Mouse (Mus musculus) heart, adult 2 months (tissue): ENCODE data around the gene Tmem104. TPM values are rescaled to one million over a fixed set of nuclear protein-coding genes. Genes with fewer than 3 reads are reported as not detected.

ENCODE experiments used
- DNase-seq, 2 experiments: peaks; one replicate each; pipeline ENCODE4 v3.0.0; 2021
- H3K27ac ChIP-seq: fragments of 200-600 bp; 2 replicates; pipeline ENCODE4 v1.8.1; 2022
- H3K27me3 ChIP-seq: fragments of 200-500 bp; 2 replicates; pipeline ENCODE4 v1.6.1; 2012; ENCODE audit warnings: mild to moderate bottlenecking, low read length, inconsistent platforms, mixed read lengths; ENCODE audit not compliant: control insufficient read depth, insufficient read depth
- H3K36me3 ChIP-seq: fragments of 200-500 bp; 2 replicates; pipeline ENCODE4 v1.6.1; 2012; ENCODE audit warnings: low read length, inconsistent platforms; ENCODE audit not compliant: control insufficient read depth, insufficient read depth
- H3K4me1 ChIP-seq: fragments of 200-500 bp; 2 replicates; pipeline ENCODE4 v1.6.1; 2011; ENCODE audit warnings: low read length; ENCODE audit not compliant: control insufficient read depth, insufficient read depth
- H3K4me3 ChIP-seq: fragments of 200-600 bp; 2 replicates; pipeline ENCODE4 v1.8.1; 2022
- H3K79me2 ChIP-seq: fragments of 200-500 bp; replicated peaks from 2 replicates; pipeline ENCODE4 v1.6.1; 2012; ENCODE audit warnings: mild to moderate bottlenecking, inconsistent platforms, low read length, moderate library complexity, mixed read lengths; ENCODE audit not compliant: control insufficient read depth, insufficient read depth
- H3K9ac ChIP-seq: fragments of 200-500 bp; 2 replicates; pipeline ENCODE4 v1.6.1; 2012; ENCODE audit warnings: low read depth, mild to moderate bottlenecking, control low read depth, inconsistent platforms, low read length, mixed read lengths
- CTCF ChIP-seq: fragments of 200-600 bp; IDR thresholded peaks from 2 replicates; pipeline ENCODE4 v1.8.1; 2022; ENCODE audit warnings: antibody characterized with exemption, mild to moderate bottlenecking, moderate library complexity
- EP300 ChIP-seq: fragments of 200-500 bp; IDR thresholded peaks from 2 replicates; pipeline ENCODE4 v1.6.1; 2011; ENCODE audit warnings: low read depth, low read length, control low read depth; ENCODE audit not compliant: insufficient read depth
- POLR2A ChIP-seq: fragments of 200-500 bp; IDR thresholded peaks from 2 replicates; pipeline ENCODE4 v1.6.1; 2011; ENCODE audit warnings: mild to moderate bottlenecking, low read depth, low read length, control low read depth; ENCODE audit not compliant: insufficient read depth
- WGBS: fragments of 180-500 bp; shearing (Covaris S2); methylation state at CpG from one replicate; pipeline ENCODE4 v1.1.7; 2018; 5-methylcytosine and 5-hydroxymethylcytosine counted together
- intact Hi-C: fragments of 180-260 bp; cut with DNase I; formaldehyde crosslinking; loops from one replicate; pipeline ENCODE4 v1.15.1; 2025
- polyA plus RNA-seq: library from polyadenylated mRNA; depleted of rRNA; stranded (reverse); fragments of >200 nt; gene quantifications from 2 replicates; pipeline ENCODE4 v1.2.3, GENCODE M21; 2012
- total RNA-seq, 2 experiments: library from RNA; stranded (reverse); gene quantifications; 2 replicates each; pipeline ENCODE4 v1.2.3; 2021

The Tmem104 gene
- total and polyA plus RNA-seq, 3 experiments, result 8.8 to 11.6 (median 9.9) TPM

GRCm38 (mm10) chr11:115277604-115277975 lies 90.3 kb downstream of the Tmem104 start:
- TF ChIP-seq POLR2A (no peak), CTCF (no peak), EP300 (no peak)
- Histone ChIP-seq H3K4me3 (peak overlapping the region; percentile 66), H3K4me1 (peaks cover 1% of the 10 kb centered on the region), H3K79me2 (no peaks in the 10 kb centered on the region), H3K27ac (peak overlapping the region; percentile 90), H3K36me3 (no peaks in the 10 kb centered on the region), H3K27me3 (no peaks in the 10 kb centered on the region), H3K9ac (peak overlapping the region; percentile 67)
- 18% methylated on average over 7 of the region's 7 CpGs for WGBS
- intact Hi-C loops, result loop anchor here (5.0 kb wide), 1 partner anchor 135 kb away; no protein-coding TSS in a partner anchor
- DNase-seq, result no peak

DNA sequence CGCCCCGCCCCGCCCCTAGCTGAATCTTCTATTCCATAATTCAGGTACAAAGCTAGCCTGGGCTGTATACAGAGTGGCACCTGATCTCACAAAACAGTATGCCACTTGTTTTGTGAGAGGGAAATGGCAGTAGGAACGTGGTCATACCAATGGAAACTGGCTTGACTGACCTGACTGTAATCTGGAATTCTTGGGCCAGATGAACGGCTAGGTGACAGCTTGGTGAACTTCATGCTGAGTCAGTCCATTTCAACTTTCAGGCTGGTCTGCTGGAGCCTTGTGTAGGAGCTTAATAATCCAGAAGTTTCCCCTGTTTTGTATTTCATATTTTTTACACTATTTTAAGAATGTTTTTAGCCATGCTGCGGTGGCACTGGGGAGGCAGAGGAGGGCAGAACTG lies 90.9 kb downstream of the Tmem104 start:
- intact Hi-C loops, result loop anchor here (5.0 kb wide), 1 partner anchor 134 kb away; no protein-coding TSS in a partner anchor
- no peak for TF ChIP-seq CTCF
- TF ChIP-seq POLR2A, result no peak
- TF ChIP-seq EP300, result no peak
- no peak overlapping the region for H3K9ac ChIP-seq
- no peak for DNase-seq
- WGBS, result 77% methylated on average over 6 of the region's 6 CpGs
- H3K4me1 ChIP-seq, result peaks cover 1% of the 10 kb centered on the region
- no peaks in the 10 kb centered on the region for H3K79me2 ChIP-seq
- no peak overlapping the region for H3K4me3 ChIP-seq
- H3K36me3 ChIP-seq, result no peaks in the 10 kb centered on the region
- no peak overlapping the region for H3K27ac ChIP-seq
- no peaks in the 10 kb centered on the region for H3K27me3 ChIP-seq

GRCm38 (mm10) chr11:115279726-115280125 lies 92.4 kb downstream of the Tmem104 start:
- H3K36me3 ChIP-seq, result no peaks in the 10 kb centered on the region
- DNase-seq, result no peak
- no peak overlapping the region for H3K4me3 ChIP-seq
- H3K79me2 ChIP-seq, result no peaks in the 10 kb centered on the region
- 87% methylated on average over 1 of the region's 1 CpGs for WGBS
- no peak overlapping the region for H3K27ac ChIP-seq
- intact Hi-C loops, result loop anchor here (5.0 kb wide), 1 partner anchor 133 kb away; no protein-coding TSS in a partner anchor
- H3K4me1 ChIP-seq, result peaks cover 1% of the 10 kb centered on the region
- H3K27me3 ChIP-seq, result no peaks in the 10 kb centered on the region
- no peak overlapping the region for H3K9ac ChIP-seq
- TF ChIP-seq EP300, result no peak
- TF ChIP-seq CTCF, result no peak
- TF ChIP-seq POLR2A, result no peak

GRCm38 (mm10) chr11:115282295-115282694 lies 95.0 kb downstream of the Tmem104 start:
- no peaks in the 10 kb centered on the region for H3K79me2 ChIP-seq
- no peak overlapping the region for H3K9ac ChIP-seq
- WGBS, result 59% methylated on average over 8 of the region's 8 CpGs
- no peak overlapping the region for H3K4me3 ChIP-seq
- H3K36me3 ChIP-seq, result no peaks in the 10 kb centered on the region
- DNase-seq, result peak; percentile 52 to 65
- no peaks in the 10 kb centered on the region for H3K27me3 ChIP-seq
- TF ChIP-seq EP300 (no peak), CTCF (no peak), POLR2A (no peak)
- peaks cover 1% of the 10 kb centered on the region for H3K4me1 ChIP-seq
- peak overlapping the region; percentile 33 for H3K27ac ChIP-seq
- intact Hi-C loops, result no loop called here

GRCm38 (mm10) chr11:115282723-115283485 lies 95.6 kb downstream of the Tmem104 start:
- peak in 1 of 2 experiments; percentile 22 for DNase-seq
- no peak for TF ChIP-seq EP300
- TF ChIP-seq CTCF, result no peak
- no peak for TF ChIP-seq POLR2A
- Histone ChIP-seq H3K27me3 (no peaks in the 10 kb centered on the region), H3K4me3 (no peak overlapping the region), H3K79me2 (no peaks in the 10 kb centered on the region), H3K36me3 (no peaks in the 10 kb centered on the region), H3K9ac (no peak overlapping the region), H3K4me1 (peaks cover under 1% of the 10 kb centered on the region), H3K27ac (no peak overlapping the region; the same call in none of the 2 replicates)
- intact Hi-C loops, result no loop called here
- 76% methylated on average over 8 of the region's 8 CpGs for WGBS

GRCm38 (mm10) chr11:115283486-115283765 lies 96.1 kb downstream of the Tmem104 start:
- WGBS, result 82% methylated on average over 9 of the region's 9 CpGs
- peaks cover 1% of the 10 kb centered on the region for H3K4me1 ChIP-seq
- intact Hi-C loops, result no loop called here
- TF ChIP-seq EP300 (no peak), POLR2A (no peak), CTCF (no peak)
- H3K9ac ChIP-seq, result no peak overlapping the region
- no peaks in the 10 kb centered on the region for H3K27me3 ChIP-seq
- H3K36me3 ChIP-seq, result no peaks in the 10 kb centered on the region
- no peak overlapping the region for H3K27ac ChIP-seq
- DNase-seq, result peak in 1 of 2 experiments; percentile 15
- H3K79me2 ChIP-seq, result no peaks in the 10 kb centered on the region
- H3K4me3 ChIP-seq, result no peak overlapping the region
